Mouse (Mus musculus) thymus, postnatal 10 days (tissue): ENCODE measurements at regions not wholly inside any gene's neighbourhood (a gene's known extent, or its start where the extent isn't known, plus 50 kb on each side); places are given as distances from the start of the nearest gene placed in this dataset.

Experiments
- DNase-seq, 2 experiments: peaks; one replicate each; pipeline ENCODE4 v3.0.0; 2021; ENCODE audit warnings: low spot score in 2 of 2

GRCm38 (mm10) chr3:14381421-14381992 lies 99.0 kb upstream of the Slc7a12 start:
- peak in 1 of 2 experiments; percentile 26 for DNase-seq

GRCm38 (mm10) chr3:14390656-14391055 lies 89.8 kb upstream of the Slc7a12 start:
- DNase-seq: no peak

GRCm38 (mm10) chr3:14398676-14399075 lies 81.8 kb upstream of the Slc7a12 start:
- no peak for DNase-seq

GRCm38 (mm10) chr3:14408435-14409125 lies 71.9 kb upstream of the Slc7a12 start:
- no peak for DNase-seq
